24 mouse cellular contexts compared by ENCODE assay signal in genomic region chr9:116280146-116280545, GRCm38 (mm10).
"Had no signal": no experiment of that assay in that cellular context is flagged by ENCODE, and none has a peak within 500 bp of the region (broad histone marks: within the 10 kb centered on the region; RNA-seq: fewer than 3 reads in every experiment).

No protein-coding gene starts in this region.

- H3K4me3 ChIP-seq: gastrocnemius, adult 2 months; heart, adult 2 months; heart, embryonic 13.5 days; heart, embryonic 15.5 days; hindbrain, embryonic 13.5 days; hindbrain, embryonic 15.5 days; limb, embryonic 13.5 days; limb, embryonic 15.5 days; liver, embryonic 12.5 days had no signal

- ATAC-seq: forebrain, embryonic 16.5 days; hindbrain, postnatal 0 days; intestine, embryonic 16.5 days; liver, embryonic 12.5 days had no signal

- H3K9ac ChIP-seq: heart, embryonic 13.5 days; heart, embryonic 15.5 days; hindbrain, embryonic 13.5 days; hindbrain, embryonic 15.5 days; limb, embryonic 13.5 days; limb, embryonic 15.5 days; liver, embryonic 12.5 days had no signal

- H3K9me3 ChIP-seq: heart, embryonic 13.5 days; heart, embryonic 15.5 days; hindbrain, embryonic 13.5 days; hindbrain, embryonic 15.5 days; limb, embryonic 13.5 days; limb, embryonic 15.5 days; liver, embryonic 12.5 days had no signal

- DNase-seq: gastrocnemius, adult 2 months; gastrocnemius, postnatal 10 days; gastrocnemius, postnatal 25 days; heart, adult 11 months; heart, adult 2 months; heart, postnatal 14 days; heart, postnatal 36 days; kidney, adult 18-20 months; kidney, postnatal 14 days; layer of hippocampus, adult 9-11 months; layer of hippocampus, postnatal 36 days; left cerebral cortex, postnatal 4 days had no signal

- H3K4me1 ChIP-seq: hindbrain, embryonic 13.5 days; hindbrain, embryonic 15.5 days; limb, embryonic 13.5 days; limb, embryonic 15.5 days; liver, embryonic 12.5 days had no signal

- H3K36me3 ChIP-seq: heart, embryonic 13.5 days; heart, embryonic 15.5 days; hindbrain, embryonic 13.5 days; hindbrain, embryonic 15.5 days; limb, embryonic 13.5 days; limb, embryonic 15.5 days; liver, embryonic 12.5 days had no signal

- H3K27me3 ChIP-seq: heart, embryonic 13.5 days; heart, embryonic 15.5 days; hindbrain, embryonic 13.5 days; hindbrain, embryonic 15.5 days; limb, embryonic 13.5 days; limb, embryonic 15.5 days; liver, embryonic 12.5 days had no signal

- H3K4me2 ChIP-seq: heart, embryonic 11.5 days; heart, embryonic 13.5 days; heart, embryonic 15.5 days; hindbrain, embryonic 13.5 days; hindbrain, embryonic 15.5 days; limb, embryonic 13.5 days; limb, embryonic 15.5 days; liver, embryonic 12.5 days had no signal

- H3K27ac ChIP-seq: heart, embryonic 13.5 days; heart, embryonic 15.5 days; hindbrain, embryonic 13.5 days; hindbrain, embryonic 15.5 days; hindbrain, postnatal 0 days; kidney, postnatal 0 days; limb, embryonic 13.5 days; limb, embryonic 15.5 days; liver, embryonic 12.5 days had no signal
